Comparison of ENCODE assay signal across 8 mouse cellular contexts in the genomic region with DNA sequence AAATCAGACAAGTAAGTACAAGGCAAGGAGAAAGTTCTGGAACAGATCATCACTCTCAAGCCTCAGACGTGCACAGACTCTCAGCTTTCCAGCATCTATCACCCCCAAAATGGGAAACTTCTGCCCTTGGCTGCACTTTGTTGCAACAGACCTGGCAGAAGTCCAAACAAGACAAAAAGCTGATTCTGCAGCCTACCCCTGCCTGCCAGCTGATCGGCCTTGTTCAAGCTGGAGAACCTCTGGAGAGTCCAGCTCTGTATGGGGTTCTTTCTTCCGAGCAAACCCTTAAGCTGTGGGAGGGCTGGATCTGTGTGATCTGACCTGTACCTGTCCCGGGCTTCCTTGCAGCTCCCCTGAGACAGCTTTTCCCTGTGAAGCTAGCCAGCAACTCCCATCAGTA.
DNase-seq lines count a peak whose midpoint lies in the region; ATAC-seq and TF ChIP-seq lines count a peak whose summit lies in the region.

No protein-coding gene starts in this region.

- no peak overlapping the region for H3K4me2 ChIP-seq in midbrain, postnatal 0 days (ENCODE audit: low read depth, low read length, poor library complexity, severe bottlenecking)
- no peak overlapping the region for H3K4me2 ChIP-seq in midbrain, embryonic 15.5 days
- H3K4me2 ChIP-seq in embryonic facial prominence, embryonic 15.5 days (replicated peaks), result no peak overlapping the region

- intact Hi-C loops in heart, postnatal 36 days (cut with DNase I), result no loop called here

- ATAC-seq in CD4-positive, CD25-positive, alpha-beta regulatory T cell, adult 4 months, result no peak
- ATAC-seq in midbrain, postnatal 0 days (ENCODE audit: low FRiP score), result no peak
- ATAC-seq in midbrain, embryonic 15.5 days (replicated peaks), result no peak
- no peak for ATAC-seq in embryonic facial prominence, embryonic 15.5 days (ENCODE audit: insufficient number of reproducible peaks, low FRiP score, low TSS enrichment, low read depth)

- H3K9me3 ChIP-seq in midbrain, postnatal 0 days (ENCODE audit: low read length), result no peaks in the 10 kb centered on the region
- no peaks in the 10 kb centered on the region for H3K9me3 ChIP-seq in midbrain, embryonic 15.5 days
- H3K9me3 ChIP-seq in embryonic facial prominence, embryonic 15.5 days (replicated peaks), result no peaks in the 10 kb centered on the region

- H3K36me3 ChIP-seq in midbrain, postnatal 0 days (ENCODE audit: insufficient read depth, low read length), result no peaks in the 10 kb centered on the region
- H3K36me3 ChIP-seq in midbrain, embryonic 15.5 days (replicated peaks), result no peaks in the 10 kb centered on the region
- H3K36me3 ChIP-seq in embryonic facial prominence, embryonic 15.5 days, result no peaks in the 10 kb centered on the region

- no peak for TF ChIP-seq CTCF in midbrain, postnatal 0 days (IDR thresholded peaks at IDR 0.05)

- WGBS in midbrain, postnatal 0 days, result 43% methylated on average over 4 of the region's 4 CpGs
- WGBS in midbrain, embryonic 15.5 days, result 45% methylated on average over 4 of the region's 4 CpGs
- 20% methylated on average over 4 of the region's 4 CpGs for WGBS in embryonic facial prominence, embryonic 15.5 days

- no peaks in the 10 kb centered on the region for H3K27me3 ChIP-seq in midbrain, postnatal 0 days (ENCODE audit: insufficient read depth, low read length)
- H3K27me3 ChIP-seq in midbrain, embryonic 15.5 days (replicated peaks), result no peaks in the 10 kb centered on the region; the same call in 1 of the 2 replicates
- no peaks in the 10 kb centered on the region for H3K27me3 ChIP-seq in embryonic facial prominence, embryonic 15.5 days

- peaks cover 5% of the 10 kb centered on the region; the same call in 1 of the 2 replicates for H3K4me1 ChIP-seq in midbrain, postnatal 0 days (ENCODE audit: insufficient read depth, low read length)
- H3K4me1 ChIP-seq in midbrain, embryonic 15.5 days, result peaks cover 16% of the 10 kb centered on the region
- H3K4me1 ChIP-seq in embryonic facial prominence, embryonic 15.5 days, result peaks cover 43% of the 10 kb centered on the region

- peak; percentile 7 for DNase-seq in CD4-positive, CD25-positive, alpha-beta regulatory T cell, adult 2 months (ENCODE audit: low read depth, low spot score)
- DNase-seq in midbrain, postnatal 0 days (ENCODE audit: low spot score), result peak; percentile 54
- peak; percentile 59 to 65 for DNase-seq in heart, postnatal 36 days
- peak; percentile 62 to 74 for DNase-seq in lung, adult 18-20 months
- DNase-seq in yolk sac, embryonic 10.5 days (ENCODE audit: low spot score), result no peak

- H3K27ac ChIP-seq in midbrain, postnatal 0 days (ENCODE audit: low read depth, low read length), result no peak overlapping the region
- H3K27ac ChIP-seq in midbrain, embryonic 15.5 days, result no peak overlapping the region
- peak overlapping the region; percentile 58 for H3K27ac ChIP-seq in embryonic facial prominence, embryonic 15.5 days (replicated peaks)

- H3K9ac ChIP-seq in midbrain, postnatal 0 days (replicated peaks; ENCODE audit: low read length, poor library complexity, severe bottlenecking), result no peak overlapping the region
- no peak overlapping the region for H3K9ac ChIP-seq in midbrain, embryonic 15.5 days
- H3K9ac ChIP-seq in embryonic facial prominence, embryonic 15.5 days, result no peak overlapping the region

- no peak overlapping the region for H3K4me3 ChIP-seq in midbrain, postnatal 0 days (ENCODE audit: low read depth, low read length)
- no peak overlapping the region for H3K4me3 ChIP-seq in midbrain, embryonic 15.5 days
- H3K4me3 ChIP-seq in embryonic facial prominence, embryonic 15.5 days (replicated peaks), result no peak overlapping the region
